Mouse (Mus musculus): ENCODE measurements at regions not wholly inside any gene's neighbourhood (a gene's known extent, or its start where the extent isn't known, plus 50 kb on each side); places are given as distances from the start of the nearest gene placed in this dataset.

GRCm38 (mm10) chr3:34231593-34232328, 150.6 kb upstream of the Dnajc19 start:
- no peak for DNase-seq

- no peak for DNase-seq
Measured at GRCm38 (mm10) chr3:34222291-34222690, 141.2 kb upstream of the Dnajc19 start.

GRCm38 (mm10) chr3:34219741-34220310, 138.7 kb upstream of the Dnajc19 start:
- DNase-seq, result no peak

GRCm38 (mm10) chr3:34219096-34219495, 138.0 kb upstream of the Dnajc19 start:
- DNase-seq, result no peak

GRCm38 (mm10) chr3:34217911-34218310, 136.8 kb upstream of the Dnajc19 start:
- DNase-seq, result no peak

- DNase-seq, result no peak
Measured at GRCm38 (mm10) chr3:34214233-34214632, 133.1 kb upstream of the Dnajc19 start.

GRCm38 (mm10) chr3:34206454-34206853, 125.3 kb upstream of the Dnajc19 start:
- DNase-seq, result no peak

GRCm38 (mm10) chr3:34198228-34198627, 117.1 kb upstream of the Dnajc19 start:
- DNase-seq, result no peak

GRCm38 (mm10) chr3:34197163-34197455, 116.0 kb upstream of the Dnajc19 start:
- DNase-seq, result no peak

GRCm38 (mm10) chr3:34196451-34197162, 115.5 kb upstream of the Dnajc19 start:
- DNase-seq, result no peak

- no peak for DNase-seq
Measured at GRCm38 (mm10) chr3:34195729-34196450, 114.8 kb upstream of the Dnajc19 start.

- no peak for DNase-seq
Measured at GRCm38 (mm10) chr3:34173416-34174097, 92.4 kb upstream of the Dnajc19 start.

GRCm38 (mm10) chr3:34172899-34173298, 91.8 kb upstream of the Dnajc19 start:
- no peak for DNase-seq

- no peak for DNase-seq
Measured at GRCm38 (mm10) chr3:34171893-34172292, 90.8 kb upstream of the Dnajc19 start.

GRCm38 (mm10) chr3:34168087-34168486, 87.0 kb upstream of the Dnajc19 start:
- DNase-seq, result no peak

GRCm38 (mm10) chr3:34150036-34150435, 68.9 kb upstream of the Dnajc19 start:
- DNase-seq, result no peak

- DNase-seq, result no peak
Measured at GRCm38 (mm10) chr3:34143652-34144051, 62.5 kb upstream of the Dnajc19 start.

GRCm38 (mm10) chr3:34139227-34139626, 58.1 kb upstream of the Dnajc19 start:
- DNase-seq, result no peak

GRCm38 (mm10) chr3:34137984-34138383, 56.9 kb upstream of the Dnajc19 start:
- no peak for DNase-seq

GRCm38 (mm10) chr3:34136385-34136784, 55.3 kb upstream of the Dnajc19 start:
- no peak for DNase-seq

Measured in adrenal gland, postnatal 25 days (tissue).